Mouse (Mus musculus) ovary, postnatal 14 days (tissue): ENCODE measurements around the gene Nudt13.

Experiments used
- DNase-seq: peaks from one replicate; pipeline ENCODE4 v3.0.0; 2022; ENCODE audit warnings: low spot score

Nudt13 gene

GRCm38 (mm10) chr14:20340149-20340548 lies 45.7 kb downstream of the Nudt13 start:
- DNase-seq, result no peak

GRCm38 (mm10) chr14:20340866-20341265 lies 46.4 kb downstream of the Nudt13 start:
- DNase-seq, result no peak

GRCm38 (mm10) chr14:20345885-20346284 lies 51.4 kb downstream of the Nudt13 start:
- no peak for DNase-seq

GRCm38 (mm10) chr14:20347441-20347990 lies 53.0 kb downstream of the Nudt13 start:
- DNase-seq, result no peak

GRCm38 (mm10) chr14:20347991-20348541 lies 53.6 kb downstream of the Nudt13 start, which contains the start of the genes Ecd and Fam149b:
TSS of gene Ecd (minus strand) at chr14:20348121.
TSS of gene Fam149b (plus strand) at chr14:20348162.
- peak; percentile 92 for DNase-seq

- no peak for DNase-seq
These were observed 68.7 kb downstream of the Nudt13 start for GRCm38 (mm10) chr14:20363230-20363629.
